Mouse (Mus musculus) thymus, adult 2 months (tissue): ENCODE measurements around the gene Mrpl28.

Experiments
- CTCF ChIP-seq: fragments of 200-500 bp; IDR thresholded peaks from 2 replicates; pipeline ENCODE4 v1.5.1; 2012; ENCODE audit warnings: mild to moderate bottlenecking, control low read depth, low read length, moderate library complexity, borderline replicate concordance; ENCODE audit not compliant: control insufficient read depth, poor library complexity, insufficient read depth; ENCODE audit errors: extremely low read depth
- POLR2A ChIP-seq: fragments of 200-500 bp; IDR thresholded peaks from 2 replicates; pipeline ENCODE4 v1.6.1; 2012; ENCODE audit warnings: mild to moderate bottlenecking, low read length, control low read depth, moderate library complexity; ENCODE audit not compliant: control insufficient read depth, poor library complexity, insufficient read depth; ENCODE audit errors: extremely low read depth

DNA sequence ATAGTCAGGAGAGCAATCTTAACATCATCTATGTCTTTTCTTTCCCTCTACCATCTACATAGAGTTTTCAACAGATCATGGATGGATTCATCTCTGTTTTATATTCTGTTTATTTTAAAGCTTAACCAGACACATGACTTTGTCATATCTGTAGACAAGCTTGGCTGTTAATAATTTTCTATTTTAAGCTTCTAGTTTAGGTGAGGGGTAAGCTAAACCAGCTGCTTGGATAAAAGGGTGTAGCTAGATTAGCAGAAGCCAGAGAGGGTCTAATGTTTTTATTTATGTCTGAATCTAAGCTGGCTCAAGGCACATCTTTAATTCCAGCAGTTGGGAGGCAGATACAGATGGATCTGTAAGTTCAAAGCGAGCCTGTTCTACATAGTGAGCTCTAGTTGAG lies 39.4 kb downstream of the Mrpl28 start:
- no peak for TF ChIP-seq CTCF
- no peak for TF ChIP-seq POLR2A
